Mouse (Mus musculus) monocyte, adult 5-6 weeks (primary cell): ENCODE measurements around the gene Dab2ip. TPM values are rescaled to one million over a fixed set of nuclear protein-coding genes. Genes with fewer than 3 reads are reported as not detected.

Source experiments
- ATAC-seq: fragments of 153-309, 156-312 bp; replicated peaks from 2 replicates; pipeline ENCODE4 v1.8.0; 2017; ENCODE audit warnings: mild to moderate bottlenecking; ENCODE audit not compliant: low TSS enrichment, insufficient number of reproducible peaks, severe bottlenecking, poor library complexity, low FRiP score
- total RNA-seq: library from RNA; stranded (forward); fragments of 200-1000, 200-491, 200-594 nt; gene quantifications from 3 replicates; pipeline ENCODE4 v1.2.3, GENCODE M21; 2017

Gene Dab2ip
- total RNA-seq, 1 experiment from 2014 or later: 5.5 TPM

GRCm38 (mm10) chr2:35634963-35635362, 76.9 kb downstream of the Dab2ip start:
- ATAC-seq: no peak

GRCm38 (mm10) chr2:35635541-35635940, 77.5 kb downstream of the Dab2ip start:
- no peak for ATAC-seq

DNA sequence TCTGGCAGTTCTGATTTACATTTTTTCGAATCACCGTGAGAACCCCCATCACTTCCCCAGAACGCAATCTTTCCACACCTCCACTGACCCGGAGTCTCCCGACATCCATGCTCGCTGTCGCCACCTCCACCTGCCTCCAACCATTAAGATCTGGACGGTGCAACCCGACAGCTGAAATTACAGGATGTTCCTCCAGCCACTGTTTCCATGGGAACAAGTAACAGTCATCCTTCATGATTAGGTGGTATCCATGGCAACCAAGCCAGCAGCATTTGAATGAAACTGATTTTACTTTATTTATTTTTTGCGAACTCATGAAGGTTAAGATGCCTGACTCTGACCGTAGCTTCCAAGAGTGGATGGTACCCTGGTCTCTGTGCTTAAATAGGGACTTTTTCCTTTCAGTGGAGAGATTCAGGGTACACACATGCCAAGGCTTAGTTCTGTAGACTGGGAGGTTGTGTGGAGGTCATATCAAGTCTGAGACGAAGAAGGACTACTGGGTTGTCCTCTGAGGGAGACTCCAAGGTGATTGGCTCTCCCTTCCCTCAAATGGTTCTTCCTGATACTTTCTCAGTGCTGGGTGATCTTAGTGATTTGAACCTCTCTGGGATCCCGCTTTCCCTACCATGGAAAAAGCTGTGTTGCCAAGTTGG, 79.9 kb downstream of the Dab2ip start:
- ATAC-seq: no peak

GRCm38 (mm10) chr2:35639799-35640198, 81.7 kb downstream of the Dab2ip start:
- ATAC-seq: no peak

- ATAC-seq: no peak
These were observed 82.5 kb downstream of the Dab2ip start for GRCm38 (mm10) chr2:35640576-35640975.

GRCm38 (mm10) chr2:35642224-35642623, 84.2 kb downstream of the Dab2ip start:
- no peak for ATAC-seq

DNA sequence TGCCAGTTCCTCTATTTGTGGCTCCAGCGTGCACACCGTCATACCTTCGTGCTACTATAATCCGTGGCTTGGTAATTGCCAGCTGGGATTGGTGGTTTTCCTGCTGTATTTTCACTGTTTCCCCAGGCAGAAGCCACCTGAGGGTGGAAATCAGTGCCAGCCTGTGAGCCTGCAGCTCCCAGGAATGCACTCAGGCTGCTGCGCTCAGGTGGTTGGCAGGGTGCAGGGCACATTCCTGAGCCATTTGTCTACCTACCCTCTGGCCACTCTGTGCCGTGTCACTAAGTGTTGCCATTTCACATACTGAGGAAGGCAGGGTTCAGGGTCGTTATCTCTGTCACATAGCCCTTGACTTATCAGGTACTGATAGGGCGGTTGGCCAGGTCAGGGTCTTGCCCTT, 88.5 kb downstream of the Dab2ip start:
- no peak for ATAC-seq

GRCm38 (mm10) chr2:35649708-35650107, 91.6 kb downstream of the Dab2ip start:
- peak; percentile 32; the same call in 1 of the 2 replicates for ATAC-seq

GRCm38 (mm10) chr2:35651297-35651731, 93.2 kb downstream of the Dab2ip start:
- no peak for ATAC-seq

DNA sequence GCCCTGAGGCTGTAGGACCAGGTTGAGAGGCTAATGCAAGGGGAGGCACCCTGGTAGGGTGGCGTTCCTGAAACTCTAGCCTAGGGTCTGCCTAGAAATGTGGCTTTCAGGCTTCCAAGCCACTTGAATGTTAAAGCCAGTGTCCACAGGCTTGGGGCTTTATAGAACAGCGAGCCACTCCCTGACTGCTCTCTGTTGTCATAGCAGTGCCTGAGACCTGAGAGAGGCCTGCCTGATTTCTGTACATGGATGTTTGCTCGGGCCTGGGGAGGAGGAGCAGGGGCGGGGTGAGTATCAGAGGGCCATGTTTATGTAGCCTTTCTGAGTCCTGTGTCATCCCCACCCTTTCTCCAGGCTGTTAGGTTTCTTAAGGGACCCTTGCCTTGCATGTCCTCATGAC, 94.9 kb downstream of the Dab2ip start:
- ATAC-seq: no peak

- ATAC-seq: no peak
These were observed 96.7 kb downstream of the Dab2ip start for GRCm38 (mm10) chr2:35654795-35655194.

DNA sequence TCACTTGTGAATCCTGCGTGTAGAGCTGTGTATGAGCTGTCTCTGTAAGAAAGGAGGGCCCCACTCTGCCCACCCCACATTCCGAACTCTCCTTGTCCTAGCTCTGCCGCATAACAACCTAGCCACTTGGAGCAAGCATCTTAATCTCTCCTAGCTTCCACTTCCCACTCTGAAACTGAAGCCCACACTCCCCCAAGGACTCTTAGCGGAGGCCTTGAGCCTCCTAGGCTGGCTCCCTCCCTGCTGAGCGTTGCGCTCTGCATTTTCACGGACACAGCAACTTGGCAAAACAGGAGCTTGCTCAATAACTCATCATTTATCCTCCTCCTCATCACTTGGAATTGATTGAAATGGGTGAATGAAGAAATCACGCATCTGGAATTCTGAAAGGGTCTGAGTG, 97.9 kb downstream of the Dab2ip start:
- ATAC-seq: no peak

DNA sequence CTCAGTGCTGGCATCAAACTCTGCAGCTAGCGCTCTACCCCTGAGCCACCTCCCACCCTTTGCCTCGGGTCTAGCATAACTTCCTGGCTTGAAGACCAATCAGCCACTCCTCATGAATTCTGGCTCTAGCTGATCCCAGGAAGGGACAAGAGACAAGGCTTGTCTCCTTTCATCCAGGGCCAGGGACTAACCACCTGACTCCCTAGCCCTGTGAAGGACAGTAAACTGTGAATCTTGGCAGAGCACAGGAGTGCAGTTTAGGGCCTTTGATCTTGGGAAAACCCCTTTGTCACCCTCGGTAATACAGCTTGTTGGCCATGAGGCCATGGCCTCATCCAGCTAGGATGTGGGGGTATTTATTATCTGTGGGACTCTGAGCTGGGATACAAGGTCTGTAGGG, 100.2 kb downstream of the Dab2ip start:
- no peak for ATAC-seq

DNA sequence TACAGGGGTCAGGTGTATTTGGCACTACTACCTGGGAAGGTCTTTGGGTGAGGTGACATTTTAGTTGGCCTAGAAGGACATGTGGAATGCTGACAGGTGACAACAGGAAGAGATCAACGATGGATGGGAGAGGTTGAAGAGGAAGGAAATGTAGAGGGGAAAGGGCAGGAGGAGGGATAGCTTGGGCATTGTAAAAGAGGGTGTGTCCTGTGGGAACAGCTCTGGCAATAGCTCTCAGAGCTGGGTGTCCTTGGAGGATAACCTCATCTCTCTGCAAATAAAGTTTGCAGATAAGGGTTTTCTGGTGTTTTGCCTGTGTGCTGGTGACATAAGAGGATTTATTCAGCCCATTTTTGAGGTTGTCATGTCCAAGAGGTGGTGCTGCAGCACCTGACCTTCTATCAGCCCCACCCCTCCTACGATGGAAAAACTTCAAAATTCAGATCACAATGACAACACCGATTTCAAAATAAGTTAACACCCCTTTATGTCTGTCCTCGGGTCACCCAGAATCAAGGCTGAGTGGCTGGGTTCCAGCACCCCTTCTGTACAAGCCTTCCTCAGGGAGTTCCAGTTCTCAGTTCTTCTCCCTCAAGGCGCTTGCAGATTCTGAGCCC, 101.6 kb downstream of the Dab2ip start:
- ATAC-seq: no peak

- ATAC-seq: no peak
These were observed 102.9 kb downstream of the Dab2ip start for GRCm38 (mm10) chr2:35660953-35661374.

GRCm38 (mm10) chr2:35661454-35662000, 103.5 kb downstream of the Dab2ip start:
- ATAC-seq: peak; percentile 20; the same call in 1 of the 2 replicates

GRCm38 (mm10) chr2:35662001-35662491, 104.0 kb downstream of the Dab2ip start:
- ATAC-seq: no peak

DNA sequence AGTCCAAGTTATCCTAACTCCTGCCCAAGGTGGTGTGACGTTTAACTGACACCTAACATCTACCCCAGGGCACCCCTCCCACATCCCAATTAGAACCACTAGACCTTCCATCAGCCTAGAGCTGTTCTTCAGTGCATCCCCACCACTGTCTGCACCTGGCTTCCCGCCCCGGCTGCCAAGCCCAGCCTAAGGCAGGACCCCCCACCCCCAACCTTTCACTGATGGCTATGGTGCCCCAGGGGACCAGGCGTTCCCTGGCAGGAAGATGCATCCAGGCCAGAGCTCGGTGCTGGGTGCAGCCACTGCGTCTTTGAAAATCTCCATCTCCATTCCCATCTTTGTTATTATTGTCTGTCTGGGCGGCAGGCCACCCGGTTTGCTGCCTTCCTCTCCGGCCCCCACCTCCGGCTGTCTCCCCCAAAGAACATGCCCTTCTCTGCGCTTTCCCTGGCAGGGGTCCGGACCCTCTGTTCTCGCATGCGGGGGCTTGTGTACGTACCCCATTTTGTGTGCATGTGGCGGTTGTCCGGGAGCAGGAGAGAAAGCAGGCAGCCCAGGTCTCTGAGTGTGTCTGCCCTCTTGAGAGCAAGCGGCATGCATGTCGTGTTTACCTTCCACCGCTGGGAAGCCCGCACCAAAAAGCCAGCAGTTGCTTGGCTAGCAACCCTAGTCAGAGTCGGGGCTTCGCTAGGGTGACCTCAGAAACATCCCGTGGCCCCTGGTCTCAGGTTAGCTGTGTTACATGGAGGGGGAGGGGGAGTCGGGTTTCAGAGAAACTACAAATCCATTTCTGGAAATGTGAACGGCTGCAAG, 104.9 kb downstream of the Dab2ip start:
- no peak for ATAC-seq

- ATAC-seq: no peak
These were observed 109.7 kb downstream of the Dab2ip start for GRCm38 (mm10) chr2:35667746-35668145.
